Mouse (Mus musculus) forebrain, embryonic 11.5 days (tissue): Measurements from ENCODE around the gene Ctsf. TPM values are rescaled to one million over a fixed set of nuclear protein-coding genes. Genes with fewer than 3 reads are reported as not detected.
"Not testable (repeated sequence)": the region's sequence is repeated elsewhere in the genome, so short reads cannot be mapped to it uniquely, and the experiment has no call there.

Experiments used
- ATAC-seq: fragments of 200-750 bp; cut with Nextera tagmentation; replicated peaks from 2 replicates; pipeline ENCODE4 v1.8.0; 2017; ENCODE audit warnings: moderate TSS enrichment; ENCODE audit not compliant: low FRiP score
- DNase-seq: peaks from one replicate; pipeline ENCODE4 v3.0.0-alpha.2; 2017; ENCODE audit warnings: low spot score
- H3K27ac ChIP-seq: fragments of 300-500 bp; sonication (generic); 2 replicates; pipeline ENCODE4 v1.5.1; 2014; ENCODE audit warnings: low read depth, low read length
- H3K27me3 ChIP-seq: fragments of 300-500 bp; sonication (generic); 2 replicates; pipeline ENCODE4 v1.6.1; 2014; ENCODE audit warnings: mild to moderate bottlenecking, low read length, mixed read lengths; ENCODE audit not compliant: control insufficient read depth, insufficient read depth
- H3K36me3 ChIP-seq: fragments of 300-500 bp; sonication (generic); 2 replicates; pipeline ENCODE4 v1.6.1; 2014; ENCODE audit warnings: mild to moderate bottlenecking, low read length, moderate library complexity, mixed read lengths; ENCODE audit not compliant: control insufficient read depth, insufficient read depth
- H3K4me1 ChIP-seq: fragments of 300-500 bp; sonication (generic); replicated peaks from 2 replicates; pipeline ENCODE4 v1.6.1; 2014; ENCODE audit warnings: low read length, mixed read lengths; ENCODE audit not compliant: control insufficient read depth, insufficient read depth
- H3K4me2 ChIP-seq: fragments of 300-500 bp; sonication (generic); 2 replicates; pipeline ENCODE4 v1.6.1; 2014; ENCODE audit warnings: low read depth, mild to moderate bottlenecking, low read length, moderate library complexity, mixed read lengths; ENCODE audit not compliant: severe bottlenecking
- H3K4me3 ChIP-seq: fragments of 300-500 bp; sonication (generic); 2 replicates; pipeline ENCODE4 v1.5.1; 2014; ENCODE audit warnings: low read depth, low read length
- H3K9ac ChIP-seq: fragments of 300-500 bp; sonication (generic); 2 replicates; pipeline ENCODE4 v1.6.1; 2014; ENCODE audit warnings: low read length
- H3K9me3 ChIP-seq: fragments of 300-500 bp; sonication (generic); 2 replicates; pipeline ENCODE4 v1.6.1; 2016; ENCODE audit warnings: low read length, mixed read lengths; ENCODE audit not compliant: control insufficient read depth
- WGBS: fragments of 180-500 bp; shearing (Covaris S2); extraction: QIAGEN DNeasy Blood & Tissue Kit; methylation state at CpG from one replicate; pipeline ENCODE4 v1.1.7; 2014; 5-methylcytosine and 5-hydroxymethylcytosine counted together
- polyA plus RNA-seq: library from polyadenylated mRNA; unstranded; fragments of >200 nt; fragmentation: Nextera tagmentation; extraction: Ambion mirVana; gene quantifications from 2 replicates; pipeline ENCODE4 v1.2.1, GENCODE M21; 2014

The Ctsf gene
- 20.2 and 27.6 TPM in 2 replicates for polyA plus RNA-seq

DNA sequence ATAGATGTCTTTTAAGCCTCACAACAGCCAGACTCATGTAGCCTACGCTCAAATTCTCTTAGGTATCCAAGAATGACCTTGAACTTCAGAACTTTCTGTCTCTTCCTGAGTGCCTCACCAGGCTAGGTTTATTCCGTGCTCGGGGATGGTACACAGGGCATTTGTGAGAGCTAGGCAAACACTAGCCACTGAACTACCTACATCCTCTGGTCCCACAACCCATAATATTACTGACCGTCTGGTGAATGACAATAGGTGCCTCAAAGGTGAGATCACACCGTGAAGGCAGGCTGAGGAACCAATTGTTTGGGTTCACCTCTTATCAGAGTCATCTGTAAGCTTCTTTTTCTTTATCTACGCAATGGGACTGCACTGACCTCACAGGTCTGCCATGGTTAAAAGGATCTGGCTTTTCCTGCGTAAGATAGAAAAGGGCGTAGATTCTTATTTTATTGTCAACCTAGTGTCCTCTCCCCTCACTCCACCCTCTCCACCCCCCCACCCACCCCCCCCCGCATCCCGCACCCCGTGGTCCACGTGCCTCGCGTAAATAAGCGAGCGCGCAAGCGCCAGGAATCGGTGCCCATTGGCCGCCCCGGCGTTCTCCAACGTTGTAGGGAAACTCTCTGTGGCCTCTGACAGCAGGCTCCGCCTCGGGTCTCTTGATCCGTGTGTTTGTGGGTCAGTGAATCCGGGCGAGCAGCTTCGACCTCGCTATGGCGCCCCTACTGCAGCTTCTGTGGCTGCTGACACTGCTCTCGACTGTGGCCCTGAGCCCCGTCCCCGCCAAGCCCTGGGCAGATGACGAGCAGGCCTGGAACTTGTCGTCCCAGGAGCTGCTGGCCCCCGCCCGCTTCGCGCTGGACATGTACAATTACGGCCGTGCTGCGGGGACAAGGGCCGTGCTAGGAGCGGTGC lies at the start of gene Ctsf:
TSS of gene Ctsf (plus strand) at position 579 of the 918 bp plus-strand sequence.
- peak; percentile 87 for DNase-seq
- Histone ChIP-seq H3K27ac (no peak within 1 kb of the TSS), H3K4me1 (no peaks in the 10 kb centered on the region), H3K36me3 (no peaks in the 10 kb centered on the region), H3K9ac (peak within 1 kb of the TSS; percentile 64), H3K4me2 (peak within 1 kb of the TSS; percentile 93), H3K9me3 (no peaks in the 10 kb centered on the region), H3K27me3 (no peaks in the 10 kb centered on the region; the same call in 1 of the 2 replicates), H3K4me3 (peak within 1 kb of the TSS; percentile 56)
- WGBS: 4% methylated on average over 45 of the region's 45 CpGs
- peak; percentile 76 for ATAC-seq

- H3K4me2 ChIP-seq: peak overlapping the region; percentile 87
- WGBS: under 1% methylated on average over 14 of the region's 14 CpGs
- DNase-seq (no peak), ATAC-seq (no peak)
- no peak overlapping the region for H3K27ac ChIP-seq
- peak overlapping the region; percentile 89 for H3K9ac ChIP-seq
- no peaks in the 10 kb centered on the region for H3K27me3 ChIP-seq
- H3K4me1 ChIP-seq: peaks cover 12% of the 10 kb centered on the region
- H3K4me3 ChIP-seq: peak overlapping the region; percentile 86
- H3K36me3 ChIP-seq: no peaks in the 10 kb centered on the region; the same call in 1 of the 2 replicates
- no peaks in the 10 kb centered on the region for H3K9me3 ChIP-seq
These were observed 44.6 kb upstream of the Ctsf start for GRCm38 (mm10) chr19:4810309-4810708.

DNA sequence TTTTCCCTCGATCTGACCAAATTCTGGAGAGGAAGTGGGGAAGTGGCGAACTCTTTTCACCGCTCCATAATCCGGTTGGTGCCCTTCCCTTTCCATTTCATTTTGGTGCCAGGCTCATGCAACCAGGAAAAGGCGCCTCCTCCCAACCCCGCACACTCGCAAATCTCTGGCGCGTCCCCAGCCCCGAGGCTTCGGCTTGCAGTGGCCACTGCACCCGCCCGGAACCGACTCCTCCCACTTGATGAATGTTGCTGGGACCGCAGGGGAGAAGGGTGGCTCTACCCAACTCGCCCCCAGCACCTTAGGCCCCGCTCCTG lies 44.2 kb upstream of the Ctsf start:
- H3K4me2 ChIP-seq: peak overlapping the region; percentile 87
- no peaks in the 10 kb centered on the region for H3K27me3 ChIP-seq
- H3K4me1 ChIP-seq: peaks cover 12% of the 10 kb centered on the region
- WGBS: 0% methylated on average over 17 of the region's 17 CpGs
- peak overlapping the region; percentile 89 for H3K9ac ChIP-seq
- no peak for DNase-seq
- no peak for ATAC-seq
- peak overlapping the region; percentile 86 for H3K4me3 ChIP-seq
- no peaks in the 10 kb centered on the region; the same call in 1 of the 2 replicates for H3K36me3 ChIP-seq
- peak overlapping the region; percentile 86; the same call in 1 of the 2 replicates for H3K27ac ChIP-seq
- H3K9me3 ChIP-seq: no peaks in the 10 kb centered on the region

DNA sequence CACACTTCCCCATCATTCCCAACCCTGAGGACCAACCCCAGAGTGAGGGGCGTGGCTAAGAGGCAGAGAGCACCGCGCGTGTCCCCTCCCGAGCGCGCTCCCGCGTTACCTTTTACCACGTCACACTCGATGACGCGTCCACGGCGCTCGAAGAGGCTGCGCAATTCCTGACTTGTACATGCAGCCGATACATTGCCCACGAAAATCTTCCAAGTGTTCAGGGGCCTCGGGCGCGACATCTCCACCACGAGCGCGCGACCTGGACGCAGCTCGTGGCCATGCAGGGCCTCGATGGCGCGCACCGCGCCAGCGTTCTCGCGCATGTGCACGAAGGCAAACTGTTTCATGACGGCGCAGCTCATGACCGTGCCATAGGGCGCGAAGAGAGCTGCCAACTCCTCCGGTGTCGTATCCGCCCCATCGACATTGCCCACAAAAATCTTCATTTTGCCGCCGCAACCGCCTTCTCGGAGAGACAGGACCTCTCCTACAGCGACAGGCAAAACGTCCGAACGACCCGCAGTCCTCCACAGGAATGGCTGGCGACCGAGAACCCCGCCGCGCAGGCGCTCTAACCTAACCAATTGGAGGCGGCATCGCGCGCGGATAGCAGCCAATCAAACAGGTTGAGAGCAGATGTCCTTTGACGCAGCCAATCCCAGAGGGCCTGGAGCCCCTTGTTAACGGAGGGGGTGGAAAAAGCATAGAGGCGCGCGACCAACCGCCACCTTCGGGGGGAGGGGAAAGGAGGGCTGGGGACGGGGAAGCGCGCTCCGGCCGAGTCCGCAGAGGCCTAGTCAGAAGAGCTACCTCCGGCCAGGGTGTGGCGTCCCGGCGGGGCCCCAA lies 43.6 kb upstream of the Ctsf start, which contains the start of the genes Gm21992 and Rbm14:
TSS of gene Gm21992 (minus strand) at position 550 of the 846 bp plus-strand sequence.
TSS of gene Rbm14 (minus strand) at position 572 of the 846 bp plus-strand sequence.
- ATAC-seq: peak; percentile 98
- peak within 1 kb of the TSS; percentile 89 for H3K9ac ChIP-seq
- no peaks in the 10 kb centered on the region; the same call in 1 of the 2 replicates for H3K36me3 ChIP-seq
- peak; percentile 99 for DNase-seq
- peaks cover 12% of the 10 kb centered on the region for H3K4me1 ChIP-seq
- peak within 1 kb of the TSS; percentile 86 for H3K27ac ChIP-seq
- H3K9me3 ChIP-seq: no peaks in the 10 kb centered on the region
- no peaks in the 10 kb centered on the region for H3K27me3 ChIP-seq
- H3K4me2 ChIP-seq: peak within 1 kb of the TSS; percentile 87
- H3K4me3 ChIP-seq: peak within 1 kb of the TSS; percentile 86
- under 1% methylated on average over 83 of the region's 83 CpGs for WGBS

- Histone ChIP-seq H3K27ac (peak overlapping the region; percentile 84), H3K36me3 (no peaks in the 10 kb centered on the region; the same call in 1 of the 2 replicates), H3K9me3 (no peaks in the 10 kb centered on the region), H3K4me3 (peak overlapping the region; percentile 86), H3K27me3 (no peaks in the 10 kb centered on the region), H3K4me1 (peaks cover 12% of the 10 kb centered on the region), H3K4me2 (peak overlapping the region; percentile 87), H3K9ac (peak overlapping the region; percentile 89)
- peak; percentile 25 for ATAC-seq
- no peak for DNase-seq
- 6% methylated on average over 12 of the region's 12 CpGs for WGBS
These were observed 43.1 kb upstream of the Ctsf start for GRCm38 (mm10) chr19:4811909-4812242.

DNA sequence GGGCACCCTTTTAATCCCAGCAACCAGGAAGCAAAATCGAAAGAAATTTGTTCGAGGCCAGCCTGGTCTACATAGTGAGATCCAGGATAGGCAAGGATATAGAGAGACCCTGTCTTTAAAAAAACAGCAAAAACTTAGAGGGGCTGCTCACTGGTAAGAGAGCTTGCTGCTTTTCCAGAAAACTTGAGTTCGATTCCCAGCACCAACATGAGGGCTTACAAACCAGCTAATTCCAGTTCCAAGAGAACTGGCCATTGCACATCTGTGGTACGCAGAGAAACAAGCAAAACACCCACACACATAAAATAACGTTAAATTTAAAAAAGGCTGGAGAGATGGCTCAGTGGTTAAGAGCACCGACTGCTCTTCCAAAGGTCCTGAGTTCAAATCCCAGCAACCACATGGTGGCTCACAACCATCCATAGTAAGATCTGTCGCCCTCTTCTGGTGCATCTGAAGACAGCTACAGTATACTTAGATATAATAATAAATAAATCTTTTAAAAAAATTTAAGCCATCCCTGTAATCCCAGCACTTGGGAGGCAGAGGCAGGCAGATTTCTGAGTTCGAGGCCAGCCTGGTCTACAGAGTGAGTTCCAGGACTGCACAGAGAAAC lies 42.5 kb upstream of the Ctsf start:
- Histone ChIP-seq H3K27ac (peak overlapping the region; percentile 84; the same call in 1 of the 2 replicates), H3K4me1 (peaks cover 12% of the 10 kb centered on the region), H3K9ac (peak overlapping the region; percentile 89), H3K4me3 (peak overlapping the region; percentile 86), H3K4me2 (peak overlapping the region; percentile 87)
- H3K36me3 ChIP-seq, ATAC-seq, DNase-seq, H3K9me3 ChIP-seq, H3K27me3 ChIP-seq: not testable (repeated sequence)
- 76% methylated on average over 8 of the region's 8 CpGs for WGBS

DNA sequence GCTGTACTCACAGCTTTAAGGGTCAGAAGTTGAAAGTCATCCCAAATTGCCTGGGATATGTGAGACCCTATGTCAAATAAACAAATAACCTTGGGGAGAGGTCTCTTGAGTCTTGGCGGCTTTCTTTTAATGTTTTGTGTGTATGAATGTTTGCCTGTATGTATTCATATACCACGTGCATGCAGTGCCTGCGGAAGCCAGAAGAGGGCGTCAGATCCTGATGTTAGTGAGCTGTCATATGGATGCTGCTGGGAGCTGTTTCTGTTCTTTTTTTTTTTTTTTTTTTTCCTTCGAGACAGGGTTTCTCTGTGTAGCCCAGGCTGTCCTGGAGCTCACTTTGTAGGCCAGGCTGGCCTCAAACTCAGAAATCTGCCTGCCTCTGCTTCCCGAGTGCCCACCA lies 41.9 kb upstream of the Ctsf start:
- 77% methylated on average over 6 of the region's 6 CpGs for WGBS
- no peak overlapping the region for H3K4me2 ChIP-seq
- DNase-seq: peak; percentile 57
- H3K4me3 ChIP-seq: no peak overlapping the region
- no peaks in the 10 kb centered on the region for H3K27me3 ChIP-seq
- ATAC-seq: no peak
- no peak overlapping the region for H3K27ac ChIP-seq
- H3K36me3 ChIP-seq: no peaks in the 10 kb centered on the region
- no peak overlapping the region for H3K9ac ChIP-seq
- H3K4me1 ChIP-seq: peaks cover 12% of the 10 kb centered on the region
- no peaks in the 10 kb centered on the region for H3K9me3 ChIP-seq
